Mouse (Mus musculus) midbrain, embryonic 15.5 days (tissue): ENCODE measurements around the gene Tns1. TPM values are rescaled to one million over a fixed set of nuclear protein-coding genes. Genes with fewer than 3 reads are reported as not detected.
"Not testable (repeated sequence)": the region's sequence is repeated elsewhere in the genome, so short reads cannot be mapped to it uniquely, and the experiment has no call there.

Experiments
- ATAC-seq: fragments of 200-750 bp; cut with Nextera tagmentation; replicated peaks from 2 replicates; pipeline ENCODE4 v1.8.0; 2017; ENCODE audit warnings: moderate TSS enrichment
- H3K27ac ChIP-seq: fragments of 300-500 bp; sonication (generic); 2 replicates; pipeline ENCODE4 v1.5.1; 2015; ENCODE audit warnings: mild to moderate bottlenecking, inconsistent platforms
- H3K27me3 ChIP-seq: fragments of 300-500 bp; sonication (generic); replicated peaks from 2 replicates; pipeline ENCODE4 v1.6.1; 2015; ENCODE audit warnings: inconsistent platforms
- H3K36me3 ChIP-seq: fragments of 300-500 bp; sonication (generic); replicated peaks from 2 replicates; pipeline ENCODE4 v1.6.1; 2015; ENCODE audit warnings: inconsistent platforms
- H3K4me1 ChIP-seq: fragments of 300-500 bp; sonication (generic); 2 replicates; pipeline ENCODE4 v1.6.1; 2015; ENCODE audit warnings: inconsistent platforms
- H3K4me2 ChIP-seq: fragments of 300-500 bp; sonication (generic); 2 replicates; pipeline ENCODE4 v1.6.1; 2015; ENCODE audit warnings: inconsistent platforms, mild to moderate bottlenecking, moderate library complexity
- H3K4me3 ChIP-seq: fragments of 300-500 bp; sonication (generic); 2 replicates; pipeline ENCODE4 v1.5.1; 2015; ENCODE audit warnings: mild to moderate bottlenecking, inconsistent platforms
- H3K9ac ChIP-seq: fragments of 300-500 bp; sonication (generic); 2 replicates; pipeline ENCODE4 v1.6.1; 2015; ENCODE audit warnings: mild to moderate bottlenecking, inconsistent platforms
- H3K9me3 ChIP-seq: fragments of 300-500 bp; sonication (generic); 2 replicates; pipeline ENCODE4 v1.6.1; 2016; ENCODE audit warnings: inconsistent platforms
- WGBS: fragments of 180-500 bp; shearing (Covaris S2); methylation state at CpG from one replicate; pipeline ENCODE4 v1.1.7; 2015; ENCODE audit warnings: mixed read lengths; 5-methylcytosine and 5-hydroxymethylcytosine counted together
- polyA plus RNA-seq: library from polyadenylated mRNA; unstranded; fragments of >200 nt; fragmentation: Nextera tagmentation; extraction: Ambion mirVana; gene quantifications from 2 replicates; pipeline ENCODE4 v1.2.1, GENCODE M21; 2015

Tns1 gene
- 12.5 and 15.2 TPM in 2 replicates for polyA plus RNA-seq

DNA sequence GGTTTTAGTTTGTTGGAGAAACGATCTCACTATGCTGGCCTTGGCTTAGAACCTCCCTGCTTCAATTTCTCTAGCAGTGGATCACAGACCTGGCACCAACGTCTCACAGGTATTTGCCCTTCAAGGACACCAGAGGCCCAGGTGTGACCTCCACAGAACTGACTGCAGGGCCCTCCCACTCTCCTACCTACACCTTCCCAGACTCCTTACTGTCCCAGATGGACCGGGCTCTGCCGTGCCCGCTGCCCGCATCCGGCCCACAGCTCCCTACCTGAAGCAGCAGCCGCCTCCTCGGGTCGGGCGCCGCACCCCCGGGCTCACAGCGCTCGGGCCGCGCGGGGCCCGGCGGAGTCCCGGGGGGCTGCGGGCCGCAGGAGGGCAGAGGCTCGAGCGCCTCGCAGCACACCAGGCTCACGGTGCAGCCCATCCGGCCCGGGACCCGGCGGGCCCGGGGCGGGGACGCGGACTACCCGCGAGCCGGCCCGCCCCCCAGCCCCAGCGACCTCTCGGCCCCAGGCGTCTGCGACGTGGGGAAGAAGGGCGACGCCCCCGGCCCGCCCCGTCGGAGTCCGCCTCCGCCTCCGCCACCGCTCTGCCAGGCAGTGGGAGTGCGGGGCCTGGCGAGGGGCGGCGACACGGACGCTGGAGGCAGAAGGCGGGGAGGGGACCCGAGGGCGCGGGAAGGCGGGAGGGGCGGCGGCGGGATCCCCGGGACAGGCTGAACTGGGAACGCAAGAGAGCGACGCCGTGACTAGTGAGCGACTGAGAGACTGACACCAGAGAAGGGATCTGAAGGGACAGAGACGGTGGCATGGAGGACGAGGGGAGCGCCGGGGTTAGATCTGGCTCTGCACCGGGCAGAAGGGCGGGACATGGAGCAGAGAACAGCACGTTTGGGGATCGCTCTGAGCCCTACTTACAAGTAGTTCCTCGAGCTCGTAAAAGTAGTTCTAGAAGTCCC, at the start of gene Tns1:
TSS of gene Tns1 (minus strand) at position 429 of the 961 bp plus-strand sequence.
- no peak within 1 kb of the TSS for H3K27ac ChIP-seq
- H3K4me2 ChIP-seq: peak within 1 kb of the TSS; percentile 95
- no peaks in the 10 kb centered on the region for H3K36me3 ChIP-seq
- no peaks in the 10 kb centered on the region for H3K9me3 ChIP-seq
- peak; percentile 46 for ATAC-seq
- peak within 1 kb of the TSS; percentile 46 for H3K4me3 ChIP-seq
- H3K4me1 ChIP-seq: peaks cover 18% of the 10 kb centered on the region
- peaks cover 29% of the 10 kb centered on the region for H3K27me3 ChIP-seq
- under 1% methylated on average over 84 of the region's 84 CpGs for WGBS
- peak within 1 kb of the TSS; percentile 43 for H3K9ac ChIP-seq

DNA sequence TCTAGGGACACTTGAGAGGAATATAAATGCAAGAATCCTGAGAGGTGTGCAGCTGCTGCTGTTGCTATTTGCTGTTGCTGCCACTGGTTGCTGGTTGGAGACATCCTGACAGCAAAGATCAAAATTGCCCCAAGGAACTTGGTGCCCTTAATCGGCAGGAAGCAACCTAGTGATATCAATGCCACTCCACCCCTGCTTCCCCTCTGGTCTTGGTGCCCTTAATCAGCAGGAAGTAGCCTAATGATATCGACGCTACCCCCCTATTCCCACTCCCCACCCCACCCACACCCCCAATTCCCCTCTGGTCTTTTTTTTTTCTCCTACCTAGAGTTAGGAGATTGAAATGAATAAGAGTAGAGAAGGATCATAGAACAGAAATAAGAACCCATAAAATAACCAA, 48.5 kb upstream of the Tns1 start:
- Histone ChIP-seq H3K36me3 (no peaks in the 10 kb centered on the region), H3K9me3 (no peaks in the 10 kb centered on the region), H3K27ac (no peak overlapping the region), H3K4me2 (no peak overlapping the region), H3K9ac (no peak overlapping the region), H3K4me3 (no peak overlapping the region), H3K27me3 (no peaks in the 10 kb centered on the region), H3K4me1 (no peaks in the 10 kb centered on the region)
- 86% methylated on average over 3 of the region's 3 CpGs for WGBS
- ATAC-seq: no peak

DNA sequence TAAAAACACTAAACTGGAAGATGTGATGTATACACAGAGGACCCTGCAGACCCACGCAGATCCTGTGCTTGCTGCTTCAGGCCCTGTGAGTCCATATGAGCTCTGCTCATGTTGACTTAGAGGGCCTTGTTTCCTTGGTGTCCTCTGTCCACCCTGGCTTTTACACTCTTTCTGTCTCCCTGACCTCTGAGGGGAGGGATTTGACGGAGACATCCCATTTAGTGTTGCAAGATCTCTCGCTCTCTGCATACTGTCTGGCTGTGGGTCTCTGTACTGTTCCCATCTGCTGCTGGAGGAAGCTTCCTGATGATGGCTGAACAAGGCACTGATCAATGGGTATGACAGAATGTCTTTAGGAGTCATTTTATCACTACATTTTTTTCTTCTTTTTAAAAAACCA, 45.5 kb upstream of the Tns1 start:
- H3K4me2 ChIP-seq: no peak overlapping the region
- H3K9me3 ChIP-seq: no peaks in the 10 kb centered on the region
- no peak overlapping the region for H3K4me3 ChIP-seq
- H3K4me1 ChIP-seq: no peaks in the 10 kb centered on the region
- no peak overlapping the region for H3K27ac ChIP-seq
- ATAC-seq: no peak
- 90% methylated on average over 3 of the region's 3 CpGs for WGBS
- no peak overlapping the region for H3K9ac ChIP-seq
- no peaks in the 10 kb centered on the region for H3K27me3 ChIP-seq
- H3K36me3 ChIP-seq: no peaks in the 10 kb centered on the region

DNA sequence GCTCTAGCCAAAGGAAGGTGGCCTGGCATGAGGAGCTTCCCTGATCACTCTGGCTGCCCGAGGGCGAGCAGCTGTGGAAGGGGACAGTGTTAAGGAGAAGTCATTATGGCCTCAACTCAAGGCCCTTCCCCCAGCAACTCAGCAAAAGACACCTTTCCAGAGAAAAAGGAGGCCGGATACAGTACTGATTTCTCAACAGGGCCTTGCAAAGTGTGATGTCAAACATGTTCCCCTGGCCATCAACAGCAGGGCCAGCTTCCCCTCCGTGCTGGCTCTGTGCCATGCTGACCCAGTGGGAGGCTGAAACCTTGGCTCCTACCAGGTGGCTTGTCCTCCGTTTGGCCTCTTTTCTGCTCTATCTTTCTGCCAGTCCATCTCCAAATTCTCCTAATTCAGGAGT, 42.9 kb upstream of the Tns1 start:
- Histone ChIP-seq H3K9ac (no peak overlapping the region), H3K36me3 (no peaks in the 10 kb centered on the region), H3K27me3 (no peaks in the 10 kb centered on the region), H3K27ac (no peak overlapping the region), H3K4me3 (no peak overlapping the region), H3K4me1 (no peaks in the 10 kb centered on the region), H3K4me2 (no peak overlapping the region), H3K9me3 (no peaks in the 10 kb centered on the region)
- WGBS: 85% methylated on average over 5 of the region's 5 CpGs
- ATAC-seq: no peak

DNA sequence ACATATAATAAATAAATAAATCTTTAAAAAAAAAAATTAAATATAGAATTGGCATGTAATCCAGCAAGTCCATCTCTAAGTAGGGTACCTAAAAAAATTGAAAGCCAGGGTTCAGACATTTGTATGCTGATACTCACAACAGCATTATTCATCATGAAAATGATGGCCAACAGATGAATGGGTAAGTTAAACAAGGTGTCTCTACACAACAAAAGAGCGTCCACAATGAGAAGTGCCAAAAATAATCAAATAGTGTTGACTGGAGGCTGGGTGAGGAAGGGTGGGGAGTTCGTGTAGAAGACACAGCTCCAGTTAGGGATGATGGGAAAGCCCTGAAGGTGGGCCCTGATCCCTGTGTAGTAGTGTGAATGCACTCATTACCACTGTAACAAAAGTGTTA, 35.8 kb upstream of the Tns1 start:
- Histone ChIP-seq H3K36me3 (no peaks in the 10 kb centered on the region), H3K27me3 (no peaks in the 10 kb centered on the region), H3K9me3 (no peaks in the 10 kb centered on the region), H3K4me3 (no peak overlapping the region), H3K4me2 (no peak overlapping the region), H3K9ac (no peak overlapping the region), H3K4me1 (no peaks in the 10 kb centered on the region), H3K27ac (no peak overlapping the region)
- no peak for ATAC-seq
- WGBS: 77% methylated on average over 2 of the region's 2 CpGs

DNA sequence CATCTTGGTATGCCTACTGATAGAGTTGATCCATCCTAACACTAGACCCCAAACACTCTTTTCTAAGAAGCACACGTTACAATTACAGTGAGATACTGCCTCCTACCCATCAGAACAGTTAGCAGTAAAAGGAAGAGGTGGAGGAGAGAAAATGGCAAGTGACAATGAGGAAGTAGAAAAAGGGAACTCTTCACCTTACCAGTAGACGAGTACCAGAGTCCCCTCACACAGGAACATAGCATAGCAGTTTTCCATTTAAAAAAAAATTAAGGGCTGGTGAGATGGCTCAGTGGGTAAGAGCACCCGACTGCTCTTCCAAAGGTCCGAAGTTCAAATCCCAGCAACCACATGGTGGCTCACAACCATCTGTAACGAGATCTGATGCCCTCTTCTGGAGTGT, 35.4 kb upstream of the Tns1 start:
- 77% methylated on average over 5 of the region's 5 CpGs for WGBS
- H3K4me3 ChIP-seq, H3K27me3 ChIP-seq, H3K9ac ChIP-seq, H3K27ac ChIP-seq, ATAC-seq, H3K4me2 ChIP-seq, H3K9me3 ChIP-seq, H3K4me1 ChIP-seq, H3K36me3 ChIP-seq: not testable (repeated sequence)

DNA sequence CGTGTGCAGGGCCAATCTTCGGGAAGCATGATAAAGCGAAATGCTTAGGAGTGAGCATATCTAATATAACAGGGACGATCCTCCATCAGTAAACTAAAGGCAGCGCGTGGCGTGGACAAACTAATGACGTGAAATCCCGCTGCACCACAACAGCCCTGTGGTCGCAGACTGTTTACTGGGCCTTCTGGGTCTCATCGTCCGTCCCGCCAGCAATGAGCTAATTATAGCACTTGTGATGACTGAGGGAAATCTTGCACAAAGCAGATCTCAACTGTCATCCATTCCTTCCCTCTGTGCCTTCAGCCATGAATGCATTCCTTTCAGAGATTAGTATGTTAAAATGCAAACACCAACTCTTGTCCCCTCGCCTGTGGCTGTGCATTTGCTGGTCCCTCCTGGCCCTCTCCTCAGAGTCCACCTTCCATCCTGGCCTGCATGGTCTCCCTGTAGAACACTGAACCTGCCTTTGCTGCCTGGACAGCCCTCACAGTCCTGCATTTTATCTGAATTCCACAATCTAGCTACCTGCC, 32.2 kb upstream of the Tns1 start:
- Histone ChIP-seq H3K9ac (no peak overlapping the region), H3K27me3 (no peaks in the 10 kb centered on the region), H3K9me3 (no peaks in the 10 kb centered on the region), H3K27ac (no peak overlapping the region), H3K36me3 (no peaks in the 10 kb centered on the region), H3K4me1 (no peaks in the 10 kb centered on the region), H3K4me3 (no peak overlapping the region), H3K4me2 (no peak overlapping the region)
- no peak for ATAC-seq
- 77% methylated on average over 14 of the region's 14 CpGs for WGBS

DNA sequence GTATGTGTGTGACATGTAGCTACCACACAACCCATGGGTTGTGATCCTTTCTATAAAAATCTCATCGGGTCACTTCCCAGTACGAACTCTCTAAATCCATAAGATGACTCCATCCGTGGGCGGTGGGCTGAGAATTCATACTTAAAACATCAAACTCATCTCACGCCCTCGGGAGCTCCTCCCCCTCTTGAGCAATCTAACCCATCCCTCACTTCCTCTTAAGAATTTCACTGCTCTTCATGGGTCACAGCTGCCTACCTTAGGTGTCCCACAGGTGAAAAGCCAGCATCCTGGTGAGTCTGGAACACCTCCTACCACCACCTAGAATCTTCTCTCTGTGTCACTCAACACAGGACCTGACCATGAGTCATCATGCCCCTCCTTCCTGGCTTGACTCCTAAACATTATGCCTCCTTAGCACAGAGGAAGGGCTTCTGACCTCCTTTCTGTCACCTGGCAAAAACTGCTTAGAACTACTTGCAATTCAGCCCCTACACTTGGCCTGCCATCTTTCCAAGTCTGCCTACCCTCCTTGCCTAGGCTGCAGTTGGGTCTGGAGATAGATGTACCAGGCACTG, 31.3 kb upstream of the Tns1 start:
- no peak for ATAC-seq
- no peak overlapping the region for H3K4me3 ChIP-seq
- 94% methylated on average over 6 of the region's 6 CpGs for WGBS
- H3K9ac ChIP-seq: no peak overlapping the region
- no peaks in the 10 kb centered on the region for H3K4me1 ChIP-seq
- H3K27me3 ChIP-seq: no peaks in the 10 kb centered on the region
- no peaks in the 10 kb centered on the region for H3K9me3 ChIP-seq
- no peak overlapping the region for H3K27ac ChIP-seq
- no peak overlapping the region for H3K4me2 ChIP-seq
- no peaks in the 10 kb centered on the region for H3K36me3 ChIP-seq

DNA sequence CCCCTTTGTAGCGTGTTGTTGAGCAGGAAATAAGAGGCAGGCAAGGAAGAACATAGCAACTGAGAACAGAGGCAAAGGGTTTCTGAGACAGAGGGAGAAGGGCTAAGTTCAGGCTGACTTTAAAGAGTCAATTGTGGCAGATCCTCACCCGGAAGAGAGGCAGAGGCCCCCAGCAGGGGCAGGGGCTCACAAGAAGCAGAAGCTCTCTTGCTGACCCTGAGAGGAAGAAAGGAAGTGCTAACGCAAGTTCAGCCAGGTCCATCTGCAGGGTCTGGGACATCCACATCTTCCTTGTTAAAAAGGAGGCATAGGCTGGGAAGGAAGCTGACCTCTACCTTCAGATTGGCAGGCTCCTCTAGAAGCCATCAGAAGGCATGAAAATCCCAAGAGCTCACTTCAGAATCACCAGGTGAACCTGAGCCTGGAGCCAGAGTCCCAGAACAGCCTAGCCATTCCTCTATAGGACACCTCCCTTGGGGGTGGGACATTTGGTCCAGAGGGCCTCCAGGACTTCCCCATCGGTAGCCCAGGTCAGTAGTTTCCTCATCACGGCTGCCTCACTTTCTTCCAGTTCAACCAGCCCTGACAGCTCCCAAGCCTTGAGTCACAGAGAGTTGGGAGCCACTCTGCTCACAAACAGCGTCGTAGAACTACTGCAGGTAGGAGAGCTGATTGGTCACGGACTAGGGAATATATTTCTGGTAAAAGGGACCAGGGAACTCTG, 29.4 kb upstream of the Tns1 start, which contains the start of gene Cxcr2:
TSS of gene Cxcr2 (plus strand) at position 529 of the 724 bp plus-strand sequence.
- Histone ChIP-seq H3K36me3 (no peaks in the 10 kb centered on the region), H3K9ac (no peak within 1 kb of the TSS), H3K4me1 (no peaks in the 10 kb centered on the region), H3K27ac (no peak within 1 kb of the TSS), H3K4me3 (no peak within 1 kb of the TSS), H3K9me3 (no peaks in the 10 kb centered on the region), H3K4me2 (no peak within 1 kb of the TSS), H3K27me3 (no peaks in the 10 kb centered on the region)
- 84% methylated on average over 8 of the region's 8 CpGs for WGBS
- ATAC-seq: no peak

DNA sequence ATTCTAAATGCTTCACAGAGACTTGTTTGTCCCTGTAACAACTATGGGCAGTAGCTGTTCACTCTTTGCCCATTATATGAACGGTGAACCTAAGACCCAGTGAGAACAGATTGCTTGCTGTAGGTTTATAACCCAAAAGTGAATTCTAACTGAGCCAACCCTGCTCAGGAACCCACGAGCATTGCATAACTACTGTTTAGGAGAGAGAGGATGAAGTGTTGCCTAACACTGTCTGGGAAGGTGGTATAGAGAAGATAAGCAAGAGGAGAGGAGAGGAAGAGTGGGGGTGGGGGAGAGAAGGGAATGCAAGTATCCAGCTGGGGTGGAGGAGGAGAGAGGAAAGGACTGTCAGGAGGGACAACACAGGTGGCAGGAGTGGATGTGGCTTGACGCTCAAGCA, 26.8 kb upstream of the Tns1 start:
- 84% methylated on average over 3 of the region's 3 CpGs for WGBS

DNA sequence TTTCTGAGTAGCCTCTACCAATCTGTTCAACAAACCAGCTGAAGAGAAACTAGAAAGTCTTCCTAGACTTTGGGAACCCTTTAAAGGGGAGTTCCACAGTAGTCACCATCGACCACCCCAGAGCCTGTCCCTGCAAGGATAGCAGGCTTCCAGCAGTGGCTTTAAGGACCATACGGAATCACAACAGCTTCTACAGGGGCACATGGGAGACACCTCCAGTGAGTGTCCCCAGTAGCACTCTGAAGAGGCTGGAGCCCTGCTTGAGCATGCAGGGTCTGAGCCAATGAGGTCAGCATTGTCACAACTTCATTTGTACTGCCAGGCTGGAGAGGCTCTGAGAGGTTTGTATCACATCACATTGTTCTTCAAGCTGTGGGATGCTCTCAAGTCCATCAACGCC, 25.9 kb upstream of the Tns1 start:
- WGBS: 70% methylated on average over 3 of the region's 3 CpGs

More for the DNA sequence above, 26.8 kb upstream of the Tns1 start:
- H3K4me3 ChIP-seq: no peak overlapping the region
- no peaks in the 10 kb centered on the region for H3K4me1 ChIP-seq
- no peaks in the 10 kb centered on the region for H3K36me3 ChIP-seq
- ATAC-seq: no peak
- no peaks in the 10 kb centered on the region for H3K27me3 ChIP-seq
- no peak overlapping the region for H3K4me2 ChIP-seq
- no peak overlapping the region for H3K9ac ChIP-seq
- H3K27ac ChIP-seq: no peak overlapping the region
- no peaks in the 10 kb centered on the region for H3K9me3 ChIP-seq

More for the DNA sequence above, 25.9 kb upstream of the Tns1 start:
- Histone ChIP-seq H3K4me2 (no peak overlapping the region), H3K4me3 (no peak overlapping the region), H3K4me1 (no peaks in the 10 kb centered on the region), H3K9ac (no peak overlapping the region), H3K27ac (no peak overlapping the region), H3K9me3 (no peaks in the 10 kb centered on the region), H3K36me3 (no peaks in the 10 kb centered on the region), H3K27me3 (no peaks in the 10 kb centered on the region)
- ATAC-seq: no peak
